Mouse (Mus musculus) cerebellum, adult (tissue): ENCODE results near the gene Gfod1.

Experiments
- ATAC-seq: cut with Nextera tagmentation; 2 replicates; pipeline ENCODE4 v1.9.2; 2017; ENCODE audit warnings: mild to moderate bottlenecking, moderate library complexity, mixed read lengths; ENCODE audit not compliant: insufficient number of reproducible peaks, low FRiP score, low TSS enrichment

The Gfod1 gene

GRCm38 (mm10) chr13:43267216-43267615 is 36.8 kb downstream of the Gfod1 start:
- no peak for ATAC-seq

GRCm38 (mm10) chr13:43266333-43266732 is 37.6 kb downstream of the Gfod1 start:
- no peak for ATAC-seq

- ATAC-seq: no peak
These were observed 38.9 kb downstream of the Gfod1 start for GRCm38 (mm10) chr13:43265116-43265515.

- ATAC-seq: no peak
These were observed 40.3 kb downstream of the Gfod1 start for GRCm38 (mm10) chr13:43263646-43264045.

GRCm38 (mm10) chr13:43262114-43262739 is 41.7 kb downstream of the Gfod1 start:
- peak; percentile 74 for ATAC-seq

GRCm38 (mm10) chr13:43261287-43261686 is 42.7 kb downstream of the Gfod1 start:
- no peak for ATAC-seq

GRCm38 (mm10) chr13:43260731-43261130 is 43.2 kb downstream of the Gfod1 start:
- ATAC-seq: no peak

GRCm38 (mm10) chr13:43256447-43256846 is 47.5 kb downstream of the Gfod1 start:
- ATAC-seq: no peak; the same call in 1 of the 2 replicates

GRCm38 (mm10) chr13:43253526-43253925 is 50.4 kb downstream of the Gfod1 start:
- no peak; the same call in 1 of the 2 replicates for ATAC-seq

GRCm38 (mm10) chr13:43252105-43252790 is 51.7 kb downstream of the Gfod1 start:
- ATAC-seq: no peak

- ATAC-seq: no peak
These were observed 52.6 kb downstream of the Gfod1 start for GRCm38 (mm10) chr13:43251391-43251790.

- no peak for ATAC-seq
These were observed 53.3 kb downstream of the Gfod1 start for GRCm38 (mm10) chr13:43250653-43251052.

- no peak for ATAC-seq
These were observed 53.9 kb downstream of the Gfod1 start for GRCm38 (mm10) chr13:43250106-43250505.

- no peak; the same call in 1 of the 2 replicates for ATAC-seq
These were observed 55.6 kb downstream of the Gfod1 start for GRCm38 (mm10) chr13:43248381-43248780.

- ATAC-seq: no peak
These were observed 57.1 kb downstream of the Gfod1 start for GRCm38 (mm10) chr13:43246876-43247275.

GRCm38 (mm10) chr13:43243793-43244192 is 60.2 kb downstream of the Gfod1 start:
- no peak for ATAC-seq

- no peak for ATAC-seq
These were observed 60.7 kb downstream of the Gfod1 start for GRCm38 (mm10) chr13:43243240-43243639.

- ATAC-seq: no peak
These were observed 62.2 kb downstream of the Gfod1 start for GRCm38 (mm10) chr13:43241750-43242149.

GRCm38 (mm10) chr13:43241069-43241468 is 62.9 kb downstream of the Gfod1 start:
- no peak for ATAC-seq

- no peak for ATAC-seq
These were observed 64.2 kb downstream of the Gfod1 start for GRCm38 (mm10) chr13:43239790-43240216.

GRCm38 (mm10) chr13:43236630-43237029 is 67.3 kb downstream of the Gfod1 start:
- ATAC-seq: no peak

- ATAC-seq: no peak
These were observed 68.0 kb downstream of the Gfod1 start for GRCm38 (mm10) chr13:43235982-43236381.
